Mouse (Mus musculus) embryo, embryonic 9.5 days (tissue): ENCODE results near the gene Cog3.

ENCODE experiments used
- DNase-seq: peaks from one replicate; pipeline ENCODE4 v3.0.0-alpha.2; 2017; ENCODE audit errors: extremely low spot score

Gene Cog3

DNA sequence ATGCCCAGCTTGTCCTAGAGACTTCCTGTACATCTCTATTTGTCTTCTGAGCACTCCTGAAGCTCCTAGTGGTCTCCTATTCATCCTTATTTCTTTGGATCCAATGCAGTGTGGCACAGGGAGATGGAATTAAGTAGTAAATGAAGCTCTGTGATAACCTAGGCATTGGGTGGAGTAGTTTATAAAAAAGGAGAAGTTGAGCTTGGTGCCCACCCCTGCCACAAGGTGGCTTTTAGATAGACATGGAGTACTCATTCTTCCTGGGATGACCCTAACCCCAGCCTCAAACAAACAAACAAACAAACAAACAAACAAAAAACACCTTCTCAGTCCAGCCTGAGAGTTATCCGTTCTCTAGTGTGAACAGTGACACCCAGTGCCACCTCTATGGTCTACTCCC lies 56.4 kb downstream of the Cog3 start:
- no peak for DNase-seq

DNA sequence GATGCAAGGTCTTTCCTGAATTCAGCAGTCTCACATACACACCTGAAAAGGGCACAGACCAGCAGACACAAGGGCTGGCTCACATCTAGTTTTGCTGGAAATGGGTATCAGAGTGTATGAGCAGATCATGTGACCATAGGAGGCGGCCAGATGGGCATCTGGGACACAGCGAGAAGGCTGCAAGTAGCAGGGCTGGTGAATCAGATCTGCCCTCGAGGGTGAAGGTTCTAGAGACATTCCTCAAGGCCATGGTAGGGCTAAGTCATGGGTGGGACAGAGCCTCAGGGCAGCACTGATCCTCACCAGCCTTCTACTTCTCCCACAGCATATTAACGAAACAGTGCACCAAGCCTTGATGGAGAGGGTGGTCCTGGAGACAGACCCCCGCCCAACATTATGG lies 58.2 kb downstream of the Cog3 start:
- no peak for DNase-seq

DNA sequence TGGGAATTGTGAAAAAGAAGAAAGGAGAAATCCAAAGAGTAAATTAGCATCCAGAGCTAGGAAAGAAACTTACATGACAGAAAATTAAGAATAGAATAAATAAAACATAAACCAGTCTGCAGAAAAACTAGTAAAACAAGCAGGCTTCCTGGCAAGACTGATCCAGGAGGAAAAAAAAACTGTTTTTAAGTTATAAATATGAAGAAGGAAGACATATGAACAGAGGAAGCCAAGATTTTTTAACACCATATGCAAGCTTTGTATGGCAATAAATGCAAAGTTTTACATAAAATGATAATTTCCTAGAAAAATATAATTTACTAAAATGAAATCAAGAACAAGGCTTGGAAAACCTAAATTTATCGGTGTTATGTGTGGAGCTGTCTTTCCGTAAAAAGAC lies 63.9 kb downstream of the Cog3 start:
- DNase-seq: no peak

DNA sequence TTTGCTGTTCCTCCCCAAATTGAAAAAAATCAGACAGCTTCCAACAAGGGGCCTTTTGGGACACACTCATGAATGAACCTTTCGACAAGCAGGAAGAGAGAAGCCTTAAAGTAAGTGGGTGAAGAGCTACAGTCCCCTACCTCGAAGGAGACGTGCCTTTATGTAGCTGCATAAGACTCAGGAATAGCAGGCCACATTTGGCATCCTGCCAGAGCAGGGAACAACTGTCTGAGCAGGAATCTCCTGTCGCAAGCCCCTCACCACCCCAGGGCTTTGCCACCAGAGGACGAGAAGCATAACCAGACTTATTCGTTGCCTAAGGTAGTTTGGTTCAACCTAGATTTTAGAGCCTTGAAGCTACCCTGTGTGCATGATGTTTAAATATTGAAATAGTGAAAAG lies 78.0 kb downstream of the Cog3 start:
- DNase-seq: no peak

DNA sequence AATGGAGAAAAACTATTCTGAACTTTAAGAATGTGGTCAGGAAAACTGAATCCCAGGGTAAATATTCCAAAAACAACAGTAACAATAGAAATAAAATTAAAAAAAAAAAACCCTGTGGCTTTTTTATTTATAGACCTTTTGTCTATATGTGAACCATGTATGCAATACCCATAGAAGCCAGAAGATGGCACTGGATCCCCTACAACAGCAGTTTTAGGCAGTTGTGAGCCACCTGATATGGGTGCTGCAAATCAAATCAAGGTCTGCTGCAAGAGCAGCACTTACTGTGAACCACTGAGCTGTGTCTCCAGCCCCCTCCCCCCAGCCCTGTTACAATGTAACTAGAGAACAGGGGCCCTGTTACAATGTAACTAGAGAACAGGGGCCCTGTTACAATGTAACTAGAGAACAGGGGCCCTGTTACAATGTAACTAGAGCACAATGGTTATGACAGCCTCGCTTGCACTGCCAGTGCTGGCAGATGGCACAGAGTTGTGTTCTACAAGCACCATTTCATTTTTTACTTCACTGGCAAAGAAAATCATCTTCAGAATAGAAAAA lies 85.2 kb downstream of the Cog3 start:
- DNase-seq: no peak

DNA sequence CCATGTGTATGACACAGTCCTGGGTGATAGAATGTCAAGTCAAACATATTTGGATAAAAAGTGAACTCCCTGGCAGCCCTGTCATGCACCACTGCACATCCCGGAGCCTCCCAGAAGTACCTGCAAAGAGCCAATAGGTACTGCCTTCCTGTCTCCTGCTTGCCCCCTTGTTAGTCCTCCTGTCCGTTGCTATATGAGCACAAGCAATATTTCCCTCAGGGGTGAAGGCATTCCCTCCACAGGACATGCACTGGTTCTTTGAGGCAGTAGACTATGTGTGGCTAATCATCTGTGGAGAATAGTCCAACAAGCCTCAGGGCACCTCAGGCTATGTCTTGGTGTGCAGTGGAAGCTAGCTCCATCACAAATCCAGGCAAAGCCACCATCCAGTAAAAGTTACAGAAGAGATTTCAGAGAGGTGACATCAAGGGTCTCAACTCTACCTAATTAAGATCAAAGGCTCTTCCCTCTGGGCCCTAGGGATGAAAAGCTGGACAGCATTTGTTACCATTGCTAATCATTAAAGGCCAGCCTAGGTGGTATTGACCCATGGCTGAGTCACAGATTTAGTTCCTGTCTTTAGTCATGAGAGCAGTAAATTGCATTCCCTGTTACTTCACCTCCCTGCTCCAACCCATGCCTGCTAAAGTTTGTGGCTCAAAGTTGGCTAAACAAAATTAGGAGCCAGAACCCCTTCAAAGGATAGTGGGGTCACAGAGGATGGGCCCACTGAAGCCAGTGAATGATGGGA lies 88.7 kb downstream of the Cog3 start:
- DNase-seq: no peak

DNA sequence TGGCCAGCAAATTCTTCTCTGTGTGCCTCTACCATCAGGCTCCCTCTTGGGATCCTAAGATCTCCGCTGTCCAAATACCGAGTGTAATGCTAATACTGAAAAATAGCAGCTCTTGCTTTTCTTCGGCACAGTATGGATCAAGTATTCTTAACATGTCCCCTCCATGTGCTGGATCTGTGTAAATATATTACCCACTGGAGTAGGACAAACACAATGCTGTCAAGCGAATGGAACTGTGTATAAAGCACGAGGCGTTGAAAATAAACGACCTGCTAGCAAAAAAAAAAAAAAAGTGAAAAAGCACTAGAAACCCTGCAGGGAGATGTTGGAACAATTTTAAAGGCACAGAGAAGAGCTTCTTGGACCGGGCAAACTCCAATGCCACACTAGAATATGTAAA lies 92.8 kb downstream of the Cog3 start:
- no peak for DNase-seq

DNA sequence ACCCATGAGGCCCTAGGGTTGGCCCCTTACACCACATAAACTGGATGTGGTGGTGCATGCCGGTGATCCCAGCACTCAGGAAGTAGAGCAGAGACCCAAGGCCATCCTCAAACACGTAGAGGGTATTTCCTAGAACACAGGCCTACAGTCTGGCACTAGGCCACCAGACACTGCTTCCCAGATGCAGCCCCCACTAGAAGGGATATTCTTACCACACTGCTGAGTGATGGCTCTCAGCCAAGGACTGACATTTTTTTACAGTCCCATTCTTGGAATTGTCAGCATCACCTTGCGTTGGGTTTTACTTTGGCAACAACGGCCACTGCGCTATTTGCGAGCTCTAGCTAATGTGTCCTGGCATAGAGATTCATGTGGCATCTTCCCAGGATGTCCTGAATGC lies 93.4 kb downstream of the Cog3 start:
- no peak for DNase-seq
